Mouse (Mus musculus): ENCODE measurements around the gene Reep3.

Gene Reep3

DNA sequence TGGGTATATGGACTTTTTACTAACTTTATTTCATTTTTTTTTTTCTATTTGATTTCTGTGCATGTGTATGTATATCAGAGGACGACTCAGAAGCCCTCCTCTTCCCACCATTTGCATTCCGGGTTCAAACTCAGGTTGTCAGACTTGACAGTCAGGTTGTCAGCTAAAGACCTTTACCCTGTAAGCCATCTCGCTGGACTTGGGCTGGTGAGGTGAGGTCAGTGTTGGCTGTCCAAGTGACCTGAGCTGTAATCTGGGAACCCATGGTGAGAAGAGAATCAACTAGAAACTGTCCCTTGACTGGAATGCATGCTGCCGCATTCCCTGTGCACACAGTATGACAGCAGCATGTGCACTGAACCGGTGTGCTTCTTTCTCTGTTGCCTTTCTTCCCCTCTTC lies 12.9 kb upstream of the Reep3 start:
- no peak for DNase-seq

DNA sequence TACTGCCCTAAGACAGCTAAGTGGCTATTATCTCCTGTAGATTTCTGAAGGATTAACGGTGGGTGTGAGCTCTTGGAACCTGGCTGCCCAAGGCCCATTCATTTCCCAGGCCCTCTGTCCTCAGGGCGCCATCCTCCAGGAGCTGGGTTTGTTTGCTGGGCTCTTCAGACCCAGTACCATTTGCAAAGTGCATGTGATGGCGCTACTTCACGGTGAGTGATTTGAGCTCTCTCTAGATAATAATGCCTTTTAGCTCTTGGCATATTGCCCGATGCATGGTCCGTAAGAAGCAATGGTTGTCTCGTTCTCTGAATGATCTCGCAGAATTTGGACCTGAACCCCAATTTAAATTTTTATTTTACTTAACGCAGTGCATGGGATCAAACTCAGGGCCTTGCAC lies 11.4 kb upstream of the Reep3 start:
- DNase-seq = no peak

DNA sequence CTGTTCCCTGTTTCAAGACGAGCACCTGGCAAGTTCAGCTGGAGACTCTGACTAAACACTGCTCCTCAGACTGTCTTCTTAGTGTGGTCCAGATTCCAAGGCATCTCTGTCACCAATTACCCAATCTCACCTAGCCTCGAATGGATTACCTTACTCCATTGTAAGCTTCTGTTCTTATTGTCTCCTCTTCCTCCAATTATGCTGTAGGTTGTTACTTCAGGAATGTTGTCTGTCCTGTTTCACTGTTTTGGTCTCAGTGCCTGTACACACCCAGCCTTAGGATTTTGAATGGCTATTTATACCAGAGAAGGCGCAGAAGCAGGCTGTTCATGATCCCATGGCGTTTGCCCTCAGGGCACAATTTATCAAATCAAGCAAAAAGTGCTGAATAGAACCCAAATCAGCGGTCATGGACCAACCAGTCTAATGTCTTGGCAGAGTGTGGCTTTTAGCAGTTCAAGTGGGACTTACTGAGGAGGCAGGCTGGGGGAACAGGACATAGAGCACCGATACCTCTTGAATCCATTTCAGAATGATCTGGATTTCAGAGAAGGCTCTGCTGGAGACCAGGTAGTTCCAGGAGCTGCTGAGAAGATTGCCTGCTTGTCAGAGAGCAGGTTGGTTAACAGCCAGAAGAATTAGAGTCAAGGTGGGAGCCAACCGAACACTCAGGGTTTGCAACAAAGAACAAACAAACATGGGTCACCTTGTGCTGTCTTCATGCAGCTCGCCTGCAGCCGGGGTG lies 10.4 kb upstream of the Reep3 start:
- no peak for DNase-seq

DNA sequence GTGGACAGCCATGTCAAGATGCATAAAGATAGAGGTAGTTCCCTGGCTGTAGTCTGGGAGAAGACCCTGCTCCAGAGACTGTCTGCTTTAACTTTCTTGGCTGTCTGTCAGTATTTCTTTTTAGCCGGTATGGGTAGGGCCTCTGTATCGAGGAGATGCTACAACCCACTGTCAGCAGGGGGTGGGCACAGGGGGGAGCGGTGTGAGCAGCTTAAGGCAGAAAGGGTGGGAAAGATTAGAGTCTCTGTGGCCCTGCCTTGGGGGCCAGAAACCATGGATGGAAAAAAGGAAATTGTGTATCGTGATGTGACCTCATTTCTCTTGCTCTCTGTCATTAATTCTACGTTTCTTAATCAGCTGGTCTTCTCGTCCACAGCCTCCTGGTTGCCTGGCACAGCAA lies 9.7 kb upstream of the Reep3 start:
- no peak for DNase-seq

DNA sequence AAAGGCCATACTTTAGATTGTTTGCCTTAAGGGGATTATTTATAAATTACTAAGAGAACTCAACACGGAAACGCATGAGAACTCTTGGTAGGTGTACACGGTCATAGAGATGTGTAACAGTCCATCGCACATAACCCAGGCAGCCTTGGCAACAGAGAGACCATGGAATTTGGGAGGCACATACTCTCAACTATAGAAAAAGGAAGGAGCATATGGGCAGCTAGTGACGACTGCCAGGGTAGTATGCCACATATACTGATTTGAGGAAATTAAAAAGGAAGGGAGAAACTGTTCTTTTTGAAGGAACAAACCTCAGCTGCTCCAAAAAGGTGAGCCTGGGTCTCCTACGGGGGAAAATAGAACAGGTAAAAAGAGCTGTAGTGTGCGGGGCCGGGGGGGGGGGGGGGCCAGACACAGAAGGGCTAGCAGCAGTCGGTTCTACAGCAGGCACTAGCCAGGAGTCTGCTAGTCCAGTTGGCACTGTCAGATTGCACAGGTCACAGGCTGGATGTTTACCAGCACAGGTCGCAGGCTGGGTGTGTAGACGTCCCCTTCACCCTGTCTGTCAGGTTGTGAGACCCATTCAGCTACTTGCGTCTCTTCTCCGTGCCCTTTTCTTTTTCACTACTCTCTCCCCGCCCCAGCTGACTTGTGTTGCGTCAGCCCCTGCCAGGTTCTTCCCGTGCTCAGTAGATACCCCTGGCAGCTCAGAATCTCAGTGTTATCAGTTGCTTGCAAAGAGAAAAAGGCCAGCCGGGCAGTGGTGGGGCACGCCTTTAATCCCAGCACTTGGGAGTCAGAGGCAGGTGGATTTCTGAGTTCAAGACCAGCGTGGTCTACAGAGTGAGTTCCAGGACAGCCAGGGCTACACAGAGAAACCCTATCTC lies 8.8 kb upstream of the Reep3 start:
- no peak for DNase-seq

- no peak for DNase-seq
Measured at GRCm38 (mm10) chr10:67104543-67104942, 7.8 kb upstream of the Reep3 start.

- DNase-seq = peak; percentile 74
Measured at GRCm38 (mm10) chr10:67100831-67101251, 4.1 kb upstream of the Reep3 start.

DNA sequence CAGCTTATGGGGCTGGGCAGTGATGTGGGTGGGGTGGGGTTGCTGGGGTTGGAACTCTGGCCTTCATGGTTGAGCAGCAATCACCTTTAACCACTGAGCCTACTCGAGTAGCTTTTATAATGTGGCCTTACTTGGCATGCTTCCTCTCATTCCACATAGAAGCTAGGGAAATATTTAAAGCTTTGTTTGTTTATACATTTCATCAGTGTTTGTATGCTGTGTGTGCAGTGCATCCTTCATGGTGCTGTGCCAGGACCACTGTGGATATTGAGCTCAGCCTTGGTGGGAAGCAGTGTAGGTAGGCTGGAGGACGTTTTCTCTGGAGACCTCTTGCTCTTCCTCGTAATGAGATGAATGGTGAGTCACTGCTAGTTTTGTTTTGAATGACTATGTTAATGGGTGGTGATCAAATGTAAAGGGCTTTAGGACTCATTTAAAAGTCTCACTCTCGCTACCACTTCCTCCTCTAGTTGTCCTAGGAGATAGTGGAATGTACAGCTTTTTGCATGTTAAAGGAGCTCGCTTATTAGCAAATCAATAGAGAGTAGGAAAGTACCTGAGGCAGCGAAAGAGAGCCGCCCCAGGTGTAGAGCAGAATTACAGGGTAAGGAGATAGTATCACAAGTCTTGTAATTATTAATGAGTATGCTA lies 3.4 kb upstream of the Reep3 start:
- DNase-seq = no peak

DNA sequence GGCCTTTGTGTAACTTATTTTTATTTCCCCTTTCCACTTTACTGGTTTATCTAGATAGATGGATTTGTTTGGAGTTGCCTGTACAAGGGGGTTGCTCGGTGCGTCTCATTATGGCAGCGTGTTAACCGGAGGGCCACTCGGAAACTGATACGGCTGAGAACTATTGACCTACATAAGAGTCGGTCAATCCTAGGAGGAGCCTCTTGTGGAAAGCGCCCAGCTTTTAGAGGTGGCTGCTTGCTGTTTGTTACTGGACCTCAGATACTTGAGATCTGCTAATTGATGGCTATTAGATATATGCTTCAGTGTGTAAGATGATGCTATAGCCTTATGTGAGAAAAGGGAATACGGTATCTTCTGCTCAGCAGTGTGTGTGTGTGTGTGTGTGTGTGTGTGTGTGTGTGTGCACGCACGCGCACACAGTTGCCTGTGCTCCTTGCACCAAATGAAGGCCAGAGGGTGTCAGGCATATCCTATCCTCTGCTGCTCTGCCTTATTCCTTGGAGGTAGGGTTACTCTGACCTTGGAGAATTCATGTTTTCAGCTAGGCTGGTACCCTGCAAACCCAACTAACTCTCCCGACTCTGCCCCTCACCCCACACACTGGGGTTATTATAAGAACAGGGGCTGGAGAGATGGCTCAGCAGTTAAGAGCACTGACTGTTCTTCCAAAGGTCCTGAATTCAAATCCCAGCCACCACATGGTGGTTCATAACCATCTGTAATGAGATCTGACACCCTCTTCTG lies 2.6 kb upstream of the Reep3 start:
- no peak for DNase-seq

DNA sequence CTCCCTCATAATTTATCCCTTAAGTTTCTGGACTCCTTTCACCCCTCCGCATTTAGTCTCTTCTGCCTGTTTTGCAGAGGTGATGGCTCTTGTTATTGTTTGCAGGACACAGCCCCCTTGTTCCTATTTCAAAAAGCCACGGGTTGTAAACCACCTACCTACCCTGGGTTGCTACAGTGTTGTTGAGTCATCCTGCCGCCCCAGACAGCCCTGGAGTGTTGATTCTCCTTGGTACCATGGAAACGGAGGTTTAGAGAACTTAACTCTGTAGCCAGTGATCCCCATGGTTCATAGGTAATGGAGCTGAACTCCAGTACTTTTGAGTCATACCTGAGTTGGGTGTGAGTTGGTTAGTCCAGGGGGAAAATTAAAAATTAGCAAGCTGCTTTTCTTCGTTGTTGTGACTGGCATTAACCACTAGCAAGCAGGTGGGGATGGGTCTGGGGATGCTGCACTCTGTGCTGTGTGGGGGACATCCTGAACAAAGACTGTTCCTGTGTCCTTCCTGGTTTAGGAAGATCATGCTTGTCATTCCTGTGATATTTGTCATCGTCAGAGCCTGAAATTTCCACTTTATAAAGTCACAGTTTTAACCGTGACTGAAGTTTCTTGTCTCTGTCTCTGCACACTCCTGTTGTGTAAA lies 1.8 kb upstream of the Reep3 start:
- DNase-seq = peak; percentile 64

GRCm38 (mm10) chr10:67097437-67098150 lies 849 bp upstream of the Reep3 start:
- DNase-seq = no peak

GRCm38 (mm10) chr10:67095798-67096620 lies 736 bp downstream of the Reep3 start, which contains the start of gene Jmjd1c:
Gene Jmjd1c (plus strand): TSS chr10:67096125.
- peak; percentile 90 for DNase-seq

GRCm38 (mm10) chr10:67094922-67095321 lies 1.8 kb downstream of the Reep3 start:
- DNase-seq = no peak

DNA sequence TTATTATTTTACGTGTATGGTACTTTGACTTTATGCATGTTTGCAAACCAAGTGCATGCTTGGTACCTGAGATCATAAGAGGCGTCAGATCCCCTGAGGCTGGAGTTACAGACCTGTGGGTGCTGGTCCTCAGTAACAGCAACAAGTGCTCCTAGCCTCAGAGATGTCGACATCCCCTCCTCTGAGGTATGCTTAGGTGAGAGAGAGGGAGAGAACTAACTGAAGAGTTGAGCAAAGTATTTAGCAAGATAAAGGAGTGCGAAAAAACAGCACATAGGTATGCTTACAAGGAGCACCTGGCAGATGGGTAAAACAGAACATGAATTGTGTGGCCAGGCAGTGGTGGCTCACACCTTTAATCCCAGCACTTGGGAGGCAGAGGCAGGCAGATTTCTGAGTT lies 6.1 kb downstream of the Reep3 start:
- DNase-seq = no peak

GRCm38 (mm10) chr10:67087447-67088226 lies 9.1 kb downstream of the Reep3 start:
- no peak for DNase-seq

- DNase-seq = no peak
Measured at GRCm38 (mm10) chr10:67085916-67086315, 10.8 kb downstream of the Reep3 start.

DNA sequence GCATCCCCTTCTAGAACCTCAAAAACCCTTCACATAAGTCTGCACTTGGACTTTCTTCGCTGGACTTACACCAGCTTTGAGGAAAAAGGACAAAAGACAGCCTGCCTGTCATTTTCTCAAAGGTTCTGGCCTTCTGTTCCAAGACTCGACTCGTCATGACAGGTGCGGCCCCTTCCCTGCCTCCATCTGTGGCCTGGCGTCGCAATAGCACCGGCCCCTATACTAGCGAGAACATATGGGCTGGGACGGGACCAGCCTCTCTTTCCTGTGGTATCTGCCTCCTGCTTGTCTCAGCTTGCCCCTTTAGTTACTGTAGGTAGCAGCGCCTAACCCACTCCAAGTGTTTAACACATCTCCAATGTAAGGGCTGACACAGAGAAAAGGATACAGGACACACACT lies 11.6 kb downstream of the Reep3 start:
- DNase-seq = no peak

- DNase-seq = no peak
Measured at GRCm38 (mm10) chr10:67083446-67084166, 13.1 kb downstream of the Reep3 start.

GRCm38 (mm10) chr10:67082531-67082930 lies 14.2 kb downstream of the Reep3 start:
- DNase-seq = no peak

All from right cerebral cortex, adult 18-20 months (tissue).